Mouse (Mus musculus) C2C12 (cell line): ENCODE data around the gene Il12rb1.

Source experiments
- CTCF ChIP-seq: IDR thresholded peaks from one replicate; pipeline ENCODE4 v1.5.1; 2011; ENCODE audit not compliant: control insufficient read depth, insufficient read depth, insufficient read length
- FOSL1 ChIP-seq: IDR thresholded peaks from one replicate; pipeline ENCODE4 v1.8.0; 2011; ENCODE audit warnings: mild to moderate bottlenecking, low read length; ENCODE audit not compliant: poor library complexity, insufficient read depth, severe bottlenecking
- MAX ChIP-seq: IDR thresholded peaks from one replicate; pipeline ENCODE4 v1.6.1; 2011; ENCODE audit warnings: mild to moderate bottlenecking, control low read depth
- MYOD1 ChIP-seq: IDR thresholded peaks from one replicate; pipeline ENCODE4 v1.6.1; 2011; ENCODE audit warnings: low read depth; ENCODE audit not compliant: control insufficient read depth, insufficient read length
- MYOG ChIP-seq: IDR thresholded peaks from one replicate; pipeline ENCODE4 v1.6.1; 2011; ENCODE audit not compliant: control insufficient read depth, insufficient read length; ENCODE audit errors: extremely low read depth

GRCm38 (mm10) chr8:70764676-70765075 lies 43.6 kb upstream of the Il12rb1 start:
- TF ChIP-seq CTCF (no peak), MYOD1 (no peak), MYOG (no peak), MAX (no peak), FOSL1 (no peak)
